Mouse (Mus musculus) brain, embryonic 14.5 days (tissue): ENCODE results near the gene Dspp. TPM values are rescaled to one million over a fixed set of nuclear protein-coding genes. Genes with fewer than 3 reads are reported as not detected.

ENCODE experiments used
- DNase-seq: peaks from one replicate; pipeline ENCODE4 v3.0.0-alpha.2; 2011; ENCODE audit warnings: low read depth
- CTCF ChIP-seq: fragments of 200-500 bp; IDR thresholded peaks from 2 replicates; pipeline ENCODE4 v1.5.1; 2012; ENCODE audit warnings: inconsistent platforms, mild to moderate bottlenecking, moderate library complexity, borderline replicate concordance; ENCODE audit not compliant: insufficient read depth, insufficient read length; ENCODE audit errors: extremely low read depth
- POLR2A ChIP-seq: fragments of 200-500 bp; IDR thresholded peaks from 2 replicates; pipeline ENCODE4 v1.6.1; 2012; ENCODE audit warnings: mild to moderate bottlenecking, inconsistent platforms, borderline replicate concordance; ENCODE audit not compliant: poor library complexity, insufficient read depth, insufficient read length, severe bottlenecking; ENCODE audit errors: extremely low read depth
- polyA plus RNA-seq: library from polyadenylated mRNA; depleted of rRNA; stranded (reverse); fragments of >200 nt; gene quantifications from 2 replicates; pipeline ENCODE4 v1.2.3, GENCODE M21; 2012; rRNA removed

Dspp gene
- polyA plus RNA-seq, 1 experiment: not detected

DNA sequence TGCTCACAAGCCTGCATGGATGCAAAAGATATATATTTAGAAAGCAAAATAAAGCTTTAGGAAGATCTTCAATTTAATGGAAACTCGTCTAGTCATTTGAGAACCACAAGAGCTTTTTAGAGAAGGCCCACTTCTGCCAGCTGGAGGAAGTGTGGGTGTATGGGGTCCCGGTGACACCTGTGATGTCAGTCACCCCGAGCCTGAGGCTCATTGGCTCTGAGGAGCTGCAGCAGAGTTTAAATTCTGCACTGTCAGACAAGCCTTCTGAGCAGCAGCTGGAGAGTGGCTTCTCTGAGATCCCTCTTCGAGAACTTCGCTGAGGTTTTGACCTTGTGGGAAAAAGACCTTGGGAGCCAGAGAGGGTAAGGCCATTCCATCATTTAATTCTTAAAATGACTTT lies 31.8 kb downstream of the Dspp start, which contains the start of gene Dmp1:
Gene Dmp1 (plus strand): TSS at position 263 of the 400 bp plus-strand sequence.
- DNase-seq: no peak
- no peak for TF ChIP-seq POLR2A
- no peak for TF ChIP-seq CTCF

DNA sequence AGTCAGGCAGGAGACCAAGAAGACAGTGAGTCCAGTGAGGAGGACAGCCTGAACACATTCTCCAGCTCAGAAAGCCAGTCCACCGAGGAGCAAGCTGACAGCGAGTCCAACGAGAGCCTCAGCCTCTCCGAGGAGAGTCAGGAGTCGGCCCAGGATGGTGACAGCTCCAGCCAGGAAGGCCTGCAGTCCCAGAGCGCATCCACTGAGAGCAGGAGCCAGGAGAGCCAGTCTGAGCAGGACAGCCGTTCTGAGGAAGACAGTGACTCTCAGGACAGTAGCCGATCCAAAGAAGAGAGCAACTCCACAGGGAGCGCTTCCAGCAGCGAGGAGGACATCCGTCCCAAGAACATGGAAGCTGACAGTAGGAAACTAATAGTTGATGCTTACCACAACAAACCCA lies 42.0 kb downstream of the Dspp start:
- TF ChIP-seq POLR2A (no peak), CTCF (no peak)
- DNase-seq: no peak

DNA sequence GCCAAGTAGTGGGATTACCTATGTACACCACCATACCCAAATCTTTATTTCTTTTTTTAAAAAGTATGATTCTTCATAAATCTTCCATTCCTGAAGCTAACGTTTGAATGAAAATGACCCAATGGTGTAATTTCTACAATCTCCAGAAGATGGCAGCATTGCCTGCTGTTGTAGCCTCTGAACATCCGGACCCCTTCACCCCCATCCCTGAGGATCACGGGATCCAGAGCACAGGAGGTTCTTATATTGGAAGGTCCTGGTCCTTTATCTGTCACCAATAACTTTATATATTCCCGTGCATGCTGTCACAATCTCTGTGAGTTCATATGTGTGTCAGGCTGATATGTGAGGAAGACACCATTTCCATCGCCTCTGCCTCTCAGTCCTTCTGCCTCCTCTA lies 48.4 kb downstream of the Dspp start:
- DNase-seq: peak; percentile 52
- TF ChIP-seq CTCF: peak; percentile 72
- TF ChIP-seq POLR2A: no peak

DNA sequence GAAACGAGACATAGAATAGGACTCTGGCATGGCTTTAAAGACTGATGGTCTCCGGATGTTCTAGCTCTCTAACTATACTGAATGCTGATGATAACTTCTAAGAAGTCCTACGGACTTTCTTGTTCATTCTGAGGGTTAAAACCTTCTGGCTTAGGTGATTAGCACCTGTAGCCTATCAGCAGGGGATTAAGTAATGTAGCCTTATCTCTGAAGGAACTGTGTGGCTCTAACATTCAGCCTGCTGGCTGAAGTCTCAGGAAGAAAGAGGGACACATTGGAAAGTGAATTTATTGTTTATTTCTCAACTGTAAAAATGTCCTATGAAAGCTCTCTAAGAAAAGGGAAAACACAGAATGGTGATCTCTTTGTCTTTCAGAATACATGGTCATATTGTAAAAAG lies 53.8 kb downstream of the Dspp start:
- TF ChIP-seq POLR2A (no peak), CTCF (no peak)

DNA sequence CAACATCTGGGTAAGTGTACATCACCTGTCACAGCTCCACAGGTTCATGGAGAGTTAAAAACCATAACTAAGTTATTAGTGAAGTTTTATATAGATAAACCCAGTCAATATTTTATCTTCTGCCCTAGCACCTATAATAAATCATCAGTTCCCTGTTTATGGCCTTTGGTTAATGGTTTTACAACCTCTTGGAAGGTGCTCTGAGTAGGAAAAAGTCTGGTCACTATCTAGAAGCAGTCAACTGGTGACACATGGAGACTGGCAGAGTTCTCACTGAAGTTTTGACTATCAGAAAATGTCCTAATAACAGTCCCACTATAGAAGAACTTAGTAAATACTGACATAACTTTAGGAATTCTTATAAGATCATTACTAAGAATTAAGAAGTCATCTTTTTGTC lies 54.2 kb downstream of the Dspp start:
- no peak for DNase-seq
- TF ChIP-seq CTCF (no peak), POLR2A (no peak)

More for the DNA sequence above, 53.8 kb downstream of the Dspp start:
- DNase-seq: no peak

DNA sequence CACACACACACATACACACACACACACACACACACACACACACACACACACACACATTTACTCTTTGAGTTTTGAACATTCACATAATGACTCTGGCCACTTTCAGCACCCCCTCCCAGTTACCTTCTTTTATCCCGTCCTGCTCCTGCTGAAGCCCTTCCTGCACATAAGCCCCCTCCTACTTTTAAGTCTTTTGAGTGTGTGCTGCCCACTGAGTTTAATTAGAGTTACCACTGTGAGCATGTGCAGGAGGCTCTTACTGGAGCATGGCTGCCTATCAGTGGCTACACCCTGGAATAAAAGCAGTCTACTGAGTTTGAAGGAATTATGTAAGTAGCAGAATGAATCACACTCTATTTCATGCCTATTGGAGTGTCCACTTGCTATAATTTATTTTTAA lies 58.0 kb downstream of the Dspp start:
- no peak for TF ChIP-seq CTCF
- no peak for TF ChIP-seq POLR2A
- DNase-seq: peak; percentile 70

Other genes with a start within 250 kb of the Dspp start
- not detected in 2 replicates for gene Hsd17b13, start 193.3 kb upstream of the Dspp start, polyA plus RNA-seq
- 7.2 and 11.3 TPM in 2 replicates for gene Hsd17b11, start 148.8 kb upstream of the Dspp start, polyA plus RNA-seq
- 45.6 and 45.7 TPM in 2 replicates for gene Nudt9, start 124.4 kb upstream of the Dspp start, polyA plus RNA-seq
- gene Gm17660, start 93.1 kb upstream of the Dspp start, polyA plus RNA-seq: not detected in 2 replicates
- 75.9 and 150 TPM in 2 replicates for gene Sparcl1, start 57.0 kb upstream of the Dspp start, polyA plus RNA-seq
- 0.16 and 1.1 TPM in 2 replicates for gene Dmp1, start 31.9 kb downstream of the Dspp start, polyA plus RNA-seq
- gene Ibsp, start 128.5 kb downstream of the Dspp start, polyA plus RNA-seq: 0.20 and 26.6 TPM in 2 replicates
- gene Mepe, start 154.6 kb downstream of the Dspp start, polyA plus RNA-seq: not detected in 2 replicates